Mouse (Mus musculus) layer of hippocampus, postnatal 25 days (tissue): ENCODE data around the gene B3galnt1. TPM values are rescaled to one million over a fixed set of nuclear protein-coding genes. Genes with fewer than 3 reads are reported as not detected.

Experiments
- DNase-seq, 2 experiments: peaks; one replicate each; pipeline ENCODE4 v3.0.0; 2022; ENCODE audit warnings: mixed read lengths in 2 of 2, low spot score in 1 of 2; ENCODE audit errors: extremely low spot score in 1 of 2
- total RNA-seq, 2 experiments: library from RNA; stranded (reverse); gene quantifications; 2 replicates each; pipeline ENCODE4 v1.2.3; 2021

B3galnt1 gene
- total RNA-seq, 2 experiments from 2014 or later: 43.9 to 44.7 TPM

- no peak for DNase-seq
These were observed 74.2 kb downstream of the B3galnt1 start for GRCm38 (mm10) chr3:69524356-69525071.

Other genes starting within 250 kb of the B3galnt1 start
- gene Nmd3, start 123.0 kb upstream of the B3galnt1 start, total RNA-seq: 10 to 100 TPM; 48.1 to 57.5 TPM